Mouse (Mus musculus) neural tube, embryonic 14.5 days (tissue): ENCODE results near the gene Olfr1340. TPM values are rescaled to one million over a fixed set of nuclear protein-coding genes. Genes with fewer than 3 reads are reported as not detected.

Source experiments
- ATAC-seq: fragments of 200-750 bp; cut with Nextera tagmentation; 2 replicates; pipeline ENCODE4 v1.8.0; 2017; ENCODE audit warnings: low read depth, mild to moderate bottlenecking, moderate TSS enrichment, moderate library complexity
- H3K27ac ChIP-seq: fragments of 300-500 bp; sonication (generic); 2 replicates; pipeline ENCODE4 v1.5.1; 2014; ENCODE audit warnings: low read depth, mild to moderate bottlenecking, control low read depth, low read length, moderate library complexity, mixed read lengths
- H3K27me3 ChIP-seq: fragments of 300-500 bp; sonication (generic); 2 replicates; pipeline ENCODE4 v1.6.1; 2014; ENCODE audit warnings: low read length; ENCODE audit not compliant: control insufficient read depth, insufficient read depth
- H3K36me3 ChIP-seq: fragments of 300-500 bp; sonication (generic); 2 replicates; pipeline ENCODE4 v1.6.1; 2014; ENCODE audit warnings: low read length, mixed read lengths; ENCODE audit not compliant: control insufficient read depth, insufficient read depth
- H3K4me1 ChIP-seq: fragments of 300-500 bp; sonication (generic); 2 replicates; pipeline ENCODE4 v1.6.1; 2014; ENCODE audit warnings: low read length; ENCODE audit not compliant: control insufficient read depth, insufficient read depth
- H3K4me2 ChIP-seq: fragments of 300-500 bp; sonication (generic); 2 replicates; pipeline ENCODE4 v1.6.1; 2014; ENCODE audit warnings: mild to moderate bottlenecking, low read depth, low read length, control low read depth
- H3K4me3 ChIP-seq: fragments of 300-500 bp; sonication (generic); 2 replicates; pipeline ENCODE4 v1.5.1; 2014; ENCODE audit warnings: low read depth, low read length, control low read depth, mixed read lengths
- H3K9ac ChIP-seq: fragments of 300-500 bp; sonication (generic); replicated peaks from 2 replicates; pipeline ENCODE4 v1.6.1; 2014; ENCODE audit warnings: low read depth, mild to moderate bottlenecking, control low read depth, low read length, mixed read lengths
- H3K9me3 ChIP-seq: fragments of 300-500 bp; sonication (generic); 2 replicates; pipeline ENCODE4 v1.6.1; 2016; ENCODE audit warnings: low read length; ENCODE audit not compliant: control insufficient read depth
- WGBS: fragments of 180-500 bp; shearing (Covaris S2); extraction: QIAGEN DNeasy Blood & Tissue Kit; methylation state at CpG from one replicate; pipeline ENCODE4 v1.1.7; 2014; 5-methylcytosine and 5-hydroxymethylcytosine counted together
- polyA plus RNA-seq: library from polyadenylated mRNA; unstranded; fragments of >200 nt; fragmentation: Nextera tagmentation; extraction: Ambion mirVana; gene quantifications from 2 replicates; pipeline ENCODE4 v1.2.1, GENCODE M21; 2014

Olfr1340 gene
- polyA plus RNA-seq, 1 experiment from 2014 or later: not detected

DNA sequence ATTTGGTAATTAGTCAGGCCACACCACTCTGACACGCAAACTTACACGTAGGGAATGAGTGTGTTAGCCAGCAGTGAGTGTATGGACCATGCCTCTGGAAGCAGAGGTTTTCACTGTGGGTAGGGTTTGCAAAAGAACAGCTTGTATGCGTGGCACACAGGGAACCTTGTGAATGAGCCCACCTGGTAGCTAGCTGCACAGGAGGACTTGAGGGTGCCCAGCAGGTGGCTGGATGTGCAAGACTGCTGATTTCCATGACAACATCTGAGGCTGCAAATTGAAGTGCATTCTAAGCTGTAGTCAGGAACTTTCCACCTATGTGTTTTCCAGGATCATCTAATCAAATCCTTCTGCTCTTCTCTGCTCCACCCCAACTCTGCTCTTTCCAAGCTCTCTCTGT lies 19.6 kb downstream of the Olfr1340 start:
- H3K27ac ChIP-seq: no peak overlapping the region
- no peak overlapping the region for H3K4me2 ChIP-seq
- no peak overlapping the region for H3K4me3 ChIP-seq
- no peaks in the 10 kb centered on the region for H3K4me1 ChIP-seq
- no peaks in the 10 kb centered on the region for H3K9me3 ChIP-seq
- no peak for ATAC-seq
- H3K27me3 ChIP-seq: 0 out of 2 replicates have a peak, but pooled peaks cover 4% of the 10 kb centered on the region
- H3K9ac ChIP-seq: no peak overlapping the region
- 60% methylated on average over 3 of the region's 3 CpGs for WGBS
- no peaks in the 10 kb centered on the region for H3K36me3 ChIP-seq

DNA sequence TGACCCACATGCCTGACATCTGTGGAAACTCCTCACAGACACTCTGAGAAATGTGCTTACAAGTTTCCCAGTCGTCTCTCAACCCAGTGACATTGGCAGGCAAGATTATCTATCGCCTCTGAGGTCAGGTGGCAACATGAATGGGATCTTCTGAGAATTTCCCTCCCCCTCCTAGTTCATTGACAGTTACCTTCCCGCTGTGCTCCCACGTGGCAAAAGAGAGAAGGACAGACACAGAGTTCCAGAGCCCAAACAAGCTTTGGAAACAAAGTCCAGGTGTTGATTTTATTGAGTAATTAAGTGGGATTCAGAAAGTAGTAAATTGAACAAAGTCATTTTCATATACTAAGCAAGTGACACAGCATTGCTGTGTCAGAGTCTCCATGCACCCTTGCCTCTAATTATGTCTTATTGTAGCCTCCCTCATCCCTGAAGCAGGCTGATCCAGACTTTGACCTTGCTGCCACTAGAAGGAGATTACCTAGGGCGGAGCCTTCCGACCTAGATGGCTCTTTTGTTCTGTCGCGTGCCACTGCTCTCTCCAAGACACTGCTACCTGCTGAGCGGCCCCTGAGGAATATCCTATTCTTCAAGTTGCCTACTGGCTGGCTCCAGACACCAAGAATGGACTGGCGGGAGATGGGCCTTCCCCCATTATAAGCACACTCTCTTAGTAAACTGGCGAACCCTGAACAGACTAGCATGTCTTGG lies 21.2 kb downstream of the Olfr1340 start:
- Histone ChIP-seq H3K9me3 (no peaks in the 10 kb centered on the region), H3K9ac (no peak overlapping the region), H3K36me3 (no peaks in the 10 kb centered on the region), H3K4me2 (no peak overlapping the region), H3K4me3 (no peak overlapping the region), H3K27me3 (0 out of 2 replicates have a peak, but pooled peaks cover 4% of the 10 kb centered on the region), H3K4me1 (no peaks in the 10 kb centered on the region), H3K27ac (no peak overlapping the region)
- 9% methylated on average over 11 of the region's 11 CpGs for WGBS
- no peak for ATAC-seq

DNA sequence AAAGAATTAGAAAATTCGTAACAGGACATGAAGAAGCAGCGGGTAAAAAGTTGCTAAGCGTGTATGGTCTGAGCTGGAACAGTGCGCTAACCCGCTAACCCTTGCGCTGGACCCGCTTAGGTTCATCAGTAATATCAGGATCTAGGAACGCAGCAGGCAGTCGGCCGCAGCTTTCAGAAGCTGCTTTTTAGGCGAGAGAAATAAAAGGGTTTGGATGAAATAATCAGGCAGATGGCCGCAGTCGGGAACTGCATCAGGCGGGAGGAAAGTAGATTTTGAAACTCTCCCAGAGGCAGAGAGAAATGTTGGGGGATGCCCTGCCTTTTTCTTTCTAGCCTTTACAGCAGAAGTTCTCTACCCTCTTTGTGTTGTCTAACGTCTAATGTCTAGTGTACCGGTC lies 21.9 kb downstream of the Olfr1340 start:
- no peak overlapping the region for H3K9ac ChIP-seq
- no peak for ATAC-seq
- 0 out of 2 replicates have a peak, but pooled peaks cover 4% of the 10 kb centered on the region for H3K27me3 ChIP-seq
- H3K36me3 ChIP-seq: no peaks in the 10 kb centered on the region
- H3K4me2 ChIP-seq: no peak overlapping the region
- H3K4me1 ChIP-seq: no peaks in the 10 kb centered on the region
- no peak overlapping the region for H3K4me3 ChIP-seq
- WGBS: 4% methylated on average over 16 of the region's 16 CpGs
- no peaks in the 10 kb centered on the region for H3K9me3 ChIP-seq
- H3K27ac ChIP-seq: no peak overlapping the region

DNA sequence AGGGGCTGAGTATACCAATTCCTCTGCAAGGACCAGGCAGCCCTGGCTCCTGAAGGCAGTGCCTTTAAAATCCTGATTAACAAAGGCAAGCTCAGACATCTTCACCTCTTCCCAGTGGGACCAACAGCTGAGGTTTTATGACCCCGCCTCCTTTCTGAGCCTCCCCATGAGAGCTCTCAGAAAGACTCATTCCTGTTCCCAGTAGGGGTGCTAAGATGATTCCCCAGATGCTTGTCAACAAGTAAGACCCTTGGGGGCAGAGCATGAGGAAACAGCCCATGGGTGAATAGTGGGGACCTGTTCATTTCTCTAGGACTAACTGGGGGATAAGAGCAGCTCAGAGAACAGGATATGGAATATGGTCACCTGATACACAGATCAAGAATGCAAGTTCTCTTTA lies 38.7 kb downstream of the Olfr1340 start, which contains the start of gene Olfr1338:
TSS of gene Olfr1338 (minus strand) at position 101 of the 400 bp plus-strand sequence.
- Histone ChIP-seq H3K9me3 (no peaks in the 10 kb centered on the region), H3K27me3 (no peaks in the 10 kb centered on the region), H3K27ac (no peak within 1 kb of the TSS), H3K36me3 (no peaks in the 10 kb centered on the region), H3K4me2 (no peak within 1 kb of the TSS), H3K4me3 (no peak within 1 kb of the TSS), H3K4me1 (no peaks in the 10 kb centered on the region), H3K9ac (no peak within 1 kb of the TSS)
- no peak for ATAC-seq
- 74% methylated on average over 1 of the region's 1 CpGs for WGBS

Other genes starting within 250 kb of the Olfr1340 start
- gene Tie1, start 230.1 kb upstream of the Olfr1340 start, polyA plus RNA-seq: 6.1 and 13.2 TPM in 2 replicates
- gene 2610528J11Rik, start 193.1 kb upstream of the Olfr1340 start, polyA plus RNA-seq: not detected in 2 replicates
- gene Tmem125, start 176.1 kb upstream of the Olfr1340 start, polyA plus RNA-seq: 0.44 TPM in 1 of 2 replicates, not detected in the other
- gene Cfap57, start 99.4 kb upstream of the Olfr1340 start, polyA plus RNA-seq: 1.5 TPM in 2 replicates
- 100.0 and 117 TPM in 2 replicates for gene Ebna1bp2, start 99.3 kb upstream of the Olfr1340 start, polyA plus RNA-seq
- not detected in 2 replicates for gene Olfr62, start 61.2 kb upstream of the Olfr1340 start, polyA plus RNA-seq
- gene Olfr1342, start 27.4 kb upstream of the Olfr1340 start, polyA plus RNA-seq: not detected in 2 replicates
- gene Olfr1341, start 16.6 kb upstream of the Olfr1340 start, polyA plus RNA-seq: not detected in 2 replicates
- gene Olfr1339, start 12.0 kb downstream of the Olfr1340 start, polyA plus RNA-seq: not detected in 2 replicates
- gene Olfr1338, start 38.6 kb downstream of the Olfr1340 start, polyA plus RNA-seq: not detected in 2 replicates
- not detected in 2 replicates for gene Olfr1337, start 62.4 kb downstream of the Olfr1340 start, polyA plus RNA-seq
- gene Olfr1335, start 89.8 kb downstream of the Olfr1340 start, polyA plus RNA-seq: not detected in 2 replicates
- gene Olfr1333, start 116.1 kb downstream of the Olfr1340 start, polyA plus RNA-seq: not detected in 2 replicates
- gene Olfr1331, start 144.5 kb downstream of the Olfr1340 start, polyA plus RNA-seq: not detected in 2 replicates
- not detected in 2 replicates for gene Olfr1330, start 168.5 kb downstream of the Olfr1340 start, polyA plus RNA-seq
- gene Olfr1329, start 197.3 kb downstream of the Olfr1340 start, polyA plus RNA-seq: not detected in 2 replicates
- gene Olfr1328, start 218.5 kb downstream of the Olfr1340 start, polyA plus RNA-seq: not detected in 2 replicates
- gene Lao1, start 241.4 kb downstream of the Olfr1340 start, polyA plus RNA-seq: not detected in 2 replicates